Mouse (Mus musculus) hindbrain, postnatal 0 days (tissue): ENCODE measurements around the gene Herpud1. TPM values are rescaled to one million over a fixed set of nuclear protein-coding genes. Genes with fewer than 3 reads are reported as not detected.

Source experiments
- ATAC-seq: fragments of 200-750 bp; cut with Nextera tagmentation; 2 replicates; pipeline ENCODE4 v1.8.0; 2017; ENCODE audit warnings: mild to moderate bottlenecking, moderate TSS enrichment, moderate library complexity
- DNase-seq: peaks from one replicate; pipeline ENCODE4 v3.0.0-alpha.2; 2015; ENCODE audit warnings: low spot score
- H3K27ac ChIP-seq: fragments of 300-500 bp; sonication (generic); 2 replicates; pipeline ENCODE4 v1.5.1; 2014; ENCODE audit warnings: mild to moderate bottlenecking
- H3K27me3 ChIP-seq: fragments of 300-500 bp; sonication (generic); 2 replicates; pipeline ENCODE4 v1.6.1; 2014; ENCODE audit warnings: low read length, mixed read lengths; ENCODE audit not compliant: insufficient read depth
- H3K36me3 ChIP-seq: fragments of 300-500 bp; sonication (generic); 2 replicates; pipeline ENCODE4 v1.6.1; 2014; ENCODE audit warnings: low read length, mixed read lengths; ENCODE audit not compliant: insufficient read depth
- H3K4me1 ChIP-seq: fragments of 300-500 bp; sonication (generic); 2 replicates; pipeline ENCODE4 v1.6.1; 2014; ENCODE audit warnings: antibody characterized with exemption, low read length, mixed read lengths; ENCODE audit not compliant: insufficient read depth
- H3K4me2 ChIP-seq: fragments of 300-500 bp; sonication (generic); 2 replicates; pipeline ENCODE4 v1.6.1; 2014; ENCODE audit warnings: low read depth, mild to moderate bottlenecking, low read length, moderate library complexity, mixed read lengths
- H3K4me3 ChIP-seq: fragments of 300-500 bp; sonication (generic); 2 replicates; pipeline ENCODE4 v1.5.1; 2014; ENCODE audit warnings: low read length
- H3K9ac ChIP-seq: fragments of 300-500 bp; sonication (generic); replicated peaks from 2 replicates; pipeline ENCODE4 v1.6.1; 2014; ENCODE audit warnings: mild to moderate bottlenecking, low read length, moderate library complexity, mixed read lengths
- H3K9me3 ChIP-seq: fragments of 300-500 bp; sonication (generic); 2 replicates; pipeline ENCODE4 v1.6.1; 2016; ENCODE audit warnings: low read length, mixed read lengths
- CTCF ChIP-seq: IDR thresholded peaks from 2 replicates; pipeline ENCODE4 v1.5.1; 2016; ENCODE audit warnings: antibody characterized with exemption, control low read depth, low read depth
- WGBS: fragments of 180-500 bp; shearing (Covaris S2); extraction: QIAGEN DNeasy Blood & Tissue Kit; methylation state at CpG from one replicate; pipeline ENCODE4 v1.1.7; 2014; 5-methylcytosine and 5-hydroxymethylcytosine counted together
- polyA plus RNA-seq: library from polyadenylated mRNA; unstranded; fragments of >200 nt; fragmentation: Nextera tagmentation; extraction: Ambion mirVana; gene quantifications from 2 replicates; pipeline ENCODE4 v1.2.1, GENCODE M21; 2015
- total RNA-seq: library from RNA; depleted of rRNA; stranded (reverse); fragments of >200 nt; gene quantifications from 2 replicates; pipeline ENCODE4 v1.2.3, GENCODE M21; 2014

Gene Herpud1
- total and polyA plus RNA-seq, 2 experiments from 2014 or later, result 65.2 to 87.1 TPM

- Histone ChIP-seq H3K9ac (no peak overlapping the region), H3K4me1 (0 out of 2 replicates have a peak, but pooled peaks cover 9% of the 10 kb centered on the region), H3K9me3 (no peaks in the 10 kb centered on the region), H3K27ac (no peak overlapping the region), H3K36me3 (no peaks in the 10 kb centered on the region), H3K4me3 (no peak overlapping the region), H3K27me3 (no peaks in the 10 kb centered on the region), H3K4me2 (no peak overlapping the region)
- DNase-seq (no peak), ATAC-seq (no peak)
- 86% methylated on average over 6 of the region's 6 CpGs for WGBS
- no peak for TF ChIP-seq CTCF
These were observed 24.3 kb upstream of the Herpud1 start for GRCm38 (mm10) chr8:94361774-94362431.

GRCm38 (mm10) chr8:94362607-94363239 lies 23.5 kb upstream of the Herpud1 start:
- Histone ChIP-seq H3K27ac (0 out of 2 replicates have a peak overlapping the region, but pooled peaks have one; percentile 21), H3K27me3 (no peaks in the 10 kb centered on the region), H3K4me1 (0 out of 2 replicates have a peak, but pooled peaks cover 9% of the 10 kb centered on the region), H3K4me3 (no peak overlapping the region), H3K4me2 (no peak overlapping the region), H3K9ac (no peak overlapping the region), H3K9me3 (no peaks in the 10 kb centered on the region), H3K36me3 (no peaks in the 10 kb centered on the region)
- TF ChIP-seq CTCF, result no peak
- ATAC-seq (no peak), DNase-seq (no peak)
- 85% methylated on average over 7 of the region's 7 CpGs for WGBS

- ATAC-seq, result no peak
- 50% methylated on average over 4 of the region's 4 CpGs for WGBS
- H3K9me3 ChIP-seq, result no peaks in the 10 kb centered on the region
- no peaks in the 10 kb centered on the region for H3K27me3 ChIP-seq
- H3K9ac ChIP-seq, result no peak overlapping the region
- no peaks in the 10 kb centered on the region for H3K36me3 ChIP-seq
- no peak overlapping the region for H3K4me2 ChIP-seq
- H3K27ac ChIP-seq, result 0 out of 2 replicates have a peak overlapping the region, but pooled peaks have one; percentile 21
- H3K4me3 ChIP-seq, result no peak overlapping the region
- peak; percentile 49 for DNase-seq
- H3K4me1 ChIP-seq, result 0 out of 2 replicates have a peak, but pooled peaks cover 8% of the 10 kb centered on the region
- TF ChIP-seq CTCF, result no peak
These were observed 22.9 kb upstream of the Herpud1 start for GRCm38 (mm10) chr8:94363288-94363688.

DNA sequence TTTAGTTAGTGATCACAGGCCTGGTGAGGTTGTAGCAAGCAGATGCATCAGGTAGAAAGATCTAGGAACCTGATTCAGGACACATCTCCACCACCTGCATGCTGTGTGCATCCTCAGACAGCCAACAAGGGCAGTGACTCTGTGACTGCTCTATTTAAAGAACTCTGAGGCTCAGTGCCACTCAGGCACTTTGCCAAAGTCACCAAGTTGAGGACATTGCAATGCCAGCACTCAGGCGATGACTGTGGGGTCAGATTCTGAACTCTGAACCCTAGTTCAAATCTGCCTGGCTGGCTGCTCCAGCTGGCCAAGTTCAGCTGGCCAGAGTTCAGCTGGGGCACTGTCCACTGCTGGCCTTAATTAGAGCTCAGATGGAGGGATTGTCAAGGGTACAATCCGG lies 22.3 kb upstream of the Herpud1 start:
- no peaks in the 10 kb centered on the region for H3K36me3 ChIP-seq
- H3K4me1 ChIP-seq, result 0 out of 2 replicates have a peak, but pooled peaks cover 2% of the 10 kb centered on the region
- no peaks in the 10 kb centered on the region for H3K27me3 ChIP-seq
- H3K4me3 ChIP-seq, result no peak overlapping the region
- no peak for TF ChIP-seq CTCF
- no peaks in the 10 kb centered on the region for H3K9me3 ChIP-seq
- no peak for ATAC-seq
- 69% methylated on average over 2 of the region's 2 CpGs for WGBS
- H3K4me2 ChIP-seq, result no peak overlapping the region
- no peak overlapping the region for H3K27ac ChIP-seq
- H3K9ac ChIP-seq, result no peak overlapping the region
- DNase-seq, result peak; percentile 21

DNA sequence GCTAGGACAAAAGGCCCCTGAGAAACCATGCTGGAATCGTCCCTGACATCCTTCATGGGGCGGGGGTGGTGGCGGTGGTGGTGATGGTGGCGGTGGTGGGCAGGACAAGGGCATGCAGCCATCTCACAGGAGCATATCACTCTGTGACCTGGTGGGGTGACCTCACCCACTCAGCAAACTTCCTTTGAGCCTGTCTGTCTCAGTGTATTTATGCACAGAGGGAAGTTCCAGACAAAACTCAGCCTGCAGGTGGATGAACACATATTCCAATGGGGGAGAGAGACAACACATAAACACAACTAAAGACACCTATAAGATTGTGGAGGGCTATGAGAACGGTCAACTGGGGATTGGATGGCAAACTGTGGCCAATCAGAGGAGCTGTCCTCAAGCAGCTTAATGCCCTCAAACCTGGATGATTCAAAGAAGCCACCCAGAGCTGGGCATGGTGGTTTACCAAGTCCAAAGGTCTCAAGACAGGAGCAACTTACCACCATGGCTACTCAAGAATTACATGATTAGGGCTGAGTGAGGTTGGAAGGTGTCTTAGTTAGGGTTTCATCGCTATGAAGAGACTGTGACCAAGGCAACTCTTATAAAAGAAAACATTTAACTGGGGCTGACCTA lies 21.4 kb upstream of the Herpud1 start:
- no peak overlapping the region for H3K4me3 ChIP-seq
- ATAC-seq (no peak), DNase-seq (no peak)
- H3K27me3 ChIP-seq, result no peaks in the 10 kb centered on the region
- no peaks in the 10 kb centered on the region for H3K9me3 ChIP-seq
- 94% methylated on average over 6 of the region's 6 CpGs for WGBS
- no peaks in the 10 kb centered on the region for H3K4me1 ChIP-seq
- H3K36me3 ChIP-seq, result no peaks in the 10 kb centered on the region
- H3K9ac ChIP-seq, result no peak overlapping the region
- no peak for TF ChIP-seq CTCF
- no peak overlapping the region for H3K4me2 ChIP-seq
- no peak overlapping the region for H3K27ac ChIP-seq

GRCm38 (mm10) chr8:94365410-94365981 lies 20.7 kb upstream of the Herpud1 start:
- TF ChIP-seq CTCF, result no peak
- H3K9me3 ChIP-seq, result no peaks in the 10 kb centered on the region
- no peaks in the 10 kb centered on the region for H3K27me3 ChIP-seq
- no peak for DNase-seq
- no peak overlapping the region for H3K27ac ChIP-seq
- H3K4me1 ChIP-seq, result no peaks in the 10 kb centered on the region
- no peak overlapping the region for H3K4me3 ChIP-seq
- H3K36me3 ChIP-seq, result no peaks in the 10 kb centered on the region
- no peak overlapping the region for H3K4me2 ChIP-seq
- no peak overlapping the region for H3K9ac ChIP-seq
- WGBS, result 90% methylated on average over 9 of the region's 9 CpGs
- no peak for ATAC-seq
